Mouse (Mus musculus) brain, embryonic 14.5 days (tissue): ENCODE results near the gene Nudcd2.
"Not testable (repeated sequence)": the region's sequence is repeated elsewhere in the genome, so short reads cannot be mapped to it uniquely, and the experiment has no call there.

Source experiments
- CTCF ChIP-seq: fragments of 200-500 bp; IDR thresholded peaks from 2 replicates; pipeline ENCODE4 v1.5.1; 2012; ENCODE audit warnings: inconsistent platforms, mild to moderate bottlenecking, moderate library complexity, borderline replicate concordance; ENCODE audit not compliant: insufficient read depth, insufficient read length; ENCODE audit errors: extremely low read depth
- POLR2A ChIP-seq: fragments of 200-500 bp; IDR thresholded peaks from 2 replicates; pipeline ENCODE4 v1.6.1; 2012; ENCODE audit warnings: mild to moderate bottlenecking, inconsistent platforms, borderline replicate concordance; ENCODE audit not compliant: poor library complexity, insufficient read depth, insufficient read length, severe bottlenecking; ENCODE audit errors: extremely low read depth

- TF ChIP-seq POLR2A, CTCF: not testable (repeated sequence)
Observed at GRCm38 (mm10) chr11:40709899-40710298, 23.6 kb upstream of the Nudcd2 start.
